Mouse (Mus musculus) kidney, adult 2 months (tissue): ENCODE results near the gene Il6.
"Not testable (repeated sequence)": the region's sequence is repeated elsewhere in the genome, so short reads cannot be mapped to it uniquely, and the experiment has no call there.

Experiments
- CTCF ChIP-seq: fragments of 200-500 bp; conservative IDR thresholded peaks from 2 replicates; pipeline ENCODE4 v1.5.1; 2011; ENCODE audit warnings: low read depth, mild to moderate bottlenecking, control low read depth, low read length, moderate library complexity, mixed read lengths; ENCODE audit not compliant: insufficient read depth, insufficient read length
- POLR2A ChIP-seq: fragments of 200-500 bp; IDR thresholded peaks from one replicate; pipeline ENCODE4 v1.6.1; 2011; ENCODE audit warnings: low read depth, low read length, control low read depth

GRCm38 (mm10) chr5:30039324-30039723, 26.4 kb downstream of the Il6 start:
- not testable (repeated sequence) for TF ChIP-seq POLR2A, CTCF
